Mouse (Mus musculus) spleen, adult 2 months (tissue): Measurements from ENCODE around the gene Gp9.

Experiments
- CTCF ChIP-seq: fragments of 200-500 bp; IDR thresholded peaks from 2 replicates; pipeline ENCODE4 v1.5.1; 2011; ENCODE audit warnings: mild to moderate bottlenecking, inconsistent platforms; ENCODE audit not compliant: insufficient read depth, insufficient read length, insufficient replicate concordance; ENCODE audit errors: extremely low read depth
- POLR2A ChIP-seq: fragments of 200-500 bp; IDR thresholded peaks from 2 replicates; pipeline ENCODE4 v1.6.1; 2011; ENCODE audit warnings: low read depth, low read length, inconsistent platforms

DNA sequence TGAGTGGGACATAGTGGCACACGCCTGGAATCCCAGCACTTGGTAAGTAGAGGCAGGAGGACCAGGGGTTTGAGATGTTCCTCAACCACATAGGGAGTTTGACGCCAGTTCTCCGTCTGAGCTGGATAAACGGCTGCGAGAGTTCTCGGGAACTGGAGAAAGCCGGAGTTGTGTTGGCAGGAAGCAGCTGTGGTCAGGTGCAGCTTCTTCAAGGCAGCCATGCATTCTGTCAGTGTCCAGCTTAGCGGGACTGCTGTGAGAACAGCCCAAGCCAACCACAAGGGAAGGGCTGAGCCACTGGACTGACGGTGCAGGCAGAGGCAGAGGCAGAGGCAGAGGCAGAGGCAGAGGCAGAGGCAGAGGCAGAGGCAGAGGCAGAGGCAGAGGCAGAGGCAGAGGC, 3.0 kb upstream of the Gp9 start:
- TF ChIP-seq CTCF (no peak), POLR2A (no peak)
